Mouse (Mus musculus) embryonic fibroblast, embryonic 13.5 days (primary cell): ENCODE measurements around the gene Aldob.

Experiments used
- CTCF ChIP-seq: IDR thresholded peaks from 2 replicates; pipeline ENCODE4 v1.5.1; 2011; ENCODE audit warnings: mild to moderate bottlenecking, control low read depth, low read length, moderate library complexity, borderline replicate concordance; ENCODE audit not compliant: insufficient read depth
- POLR2A ChIP-seq: IDR thresholded peaks from 2 replicates; pipeline ENCODE4 v1.6.1; 2011; ENCODE audit warnings: low read depth, mild to moderate bottlenecking, control low read depth, low read length, moderate library complexity

DNA sequence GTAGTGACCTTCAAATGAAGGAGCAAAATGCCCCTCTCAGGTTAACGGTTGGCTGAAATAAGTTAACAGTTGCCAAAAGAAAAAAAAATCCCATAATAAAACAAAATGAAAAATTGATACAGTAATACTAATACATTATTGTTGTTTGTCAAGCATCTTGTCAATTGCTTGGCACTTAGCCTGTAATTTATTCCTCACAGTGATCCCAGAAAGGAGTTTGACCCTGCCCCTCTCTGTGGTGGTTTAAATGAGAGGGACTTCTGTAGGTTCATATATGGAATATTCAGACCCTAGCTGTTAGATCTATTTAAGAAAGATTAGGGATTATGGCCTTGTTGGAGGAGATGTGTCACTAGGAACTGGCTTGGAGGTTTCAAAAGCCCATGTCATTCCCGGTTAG lies 3.3 kb downstream of the Aldob start:
- TF ChIP-seq CTCF = no peak
- TF ChIP-seq POLR2A = no peak
